Mouse (Mus musculus) frontal cortex, postnatal 10 days (tissue): ENCODE measurements around the gene Bhmt.

Experiments used
- DNase-seq, 2 experiments: peaks; one replicate each; pipeline ENCODE4 v3.0.0; 2022; ENCODE audit warnings: low spot score in 2 of 2, mixed read lengths in 1 of 2

Bhmt gene

DNA sequence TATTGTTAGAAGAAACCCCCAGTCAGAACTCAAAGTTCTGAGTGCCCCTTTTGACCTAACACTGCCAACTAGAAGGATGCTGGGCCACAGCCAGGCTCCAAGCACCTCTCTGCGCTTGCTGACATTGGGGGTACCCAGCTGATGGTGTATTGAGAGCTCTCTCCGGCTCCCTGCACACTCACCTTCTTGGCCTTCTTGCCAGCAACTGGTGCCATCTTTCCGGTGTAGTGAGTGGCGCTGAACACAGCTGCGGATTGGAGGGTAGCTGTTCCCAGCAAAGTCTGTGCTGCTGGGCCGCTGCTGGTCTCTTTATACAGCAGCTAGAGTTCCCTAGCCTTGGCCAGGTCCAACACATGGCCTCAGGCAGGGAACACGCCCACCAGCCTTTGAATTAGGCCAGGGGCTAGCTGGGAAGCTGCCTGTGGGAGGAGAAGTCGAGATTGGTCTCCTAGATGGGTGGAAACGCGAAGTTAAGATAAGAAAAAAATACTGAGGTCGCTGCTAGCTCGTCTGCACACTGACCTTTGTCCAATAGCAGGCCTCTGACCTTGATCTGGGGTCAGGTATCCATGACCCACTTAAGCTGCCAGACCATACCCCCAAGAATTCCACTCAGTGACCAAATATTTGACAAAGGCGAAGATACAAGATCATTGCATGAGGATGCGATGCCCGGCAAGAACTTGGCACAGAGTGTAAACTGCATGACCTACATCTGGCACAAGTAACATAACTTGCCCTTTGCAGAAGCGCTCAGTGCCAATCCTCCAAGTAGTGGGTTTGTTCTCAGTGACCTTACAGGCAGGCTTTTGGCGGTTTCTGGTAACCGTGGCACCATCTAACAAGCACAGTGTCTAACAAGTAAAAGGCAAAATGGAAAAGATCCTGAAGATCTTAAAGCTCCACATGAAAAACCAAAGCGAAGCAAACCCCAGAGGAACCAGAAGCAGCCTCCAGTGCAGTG lies at the start of gene Bhmt:
Gene Bhmt, minus strand, starts transcription at position 680 of the 964 bp plus-strand sequence.
- DNase-seq: no peak

DNA sequence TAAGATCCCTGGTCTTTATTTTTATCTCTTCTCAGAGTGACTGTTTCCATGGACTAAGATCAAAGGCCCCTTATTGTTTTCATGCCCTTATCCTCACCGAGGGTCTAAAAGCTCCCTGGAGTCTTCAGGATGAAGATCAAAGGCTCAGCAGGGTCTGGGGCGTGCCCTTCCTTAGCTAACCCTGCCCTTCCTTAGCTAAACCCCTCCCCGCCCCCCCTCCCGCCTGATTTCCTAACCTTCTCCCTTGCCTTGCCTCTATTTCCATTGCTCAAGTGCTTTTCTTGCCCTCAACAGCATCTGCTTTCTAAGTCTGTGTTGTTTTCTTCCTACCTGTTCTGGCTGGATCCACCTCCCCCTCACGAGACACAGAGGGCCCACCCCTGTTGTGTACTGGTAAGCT lies 49.6 kb upstream of the Bhmt start:
- DNase-seq: no peak

DNA sequence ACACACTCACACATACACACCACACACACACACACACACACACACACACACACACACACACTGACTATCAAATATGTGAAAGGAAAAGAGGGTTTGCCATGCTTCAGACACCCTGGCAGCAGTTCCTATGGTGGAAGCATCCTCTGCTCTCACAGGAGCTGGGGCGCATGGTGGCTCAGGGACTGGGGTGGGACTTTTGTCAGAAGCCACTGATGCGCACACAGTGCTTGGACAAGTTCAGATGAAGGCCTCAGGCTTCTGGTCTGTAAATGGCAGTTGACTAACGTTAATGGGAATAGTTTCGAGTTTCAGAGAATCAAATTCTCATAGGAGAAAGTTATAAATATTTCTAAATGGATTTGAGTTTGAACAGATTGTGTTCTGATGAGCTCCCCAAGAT lies 47.5 kb upstream of the Bhmt start:
- no peak for DNase-seq

DNA sequence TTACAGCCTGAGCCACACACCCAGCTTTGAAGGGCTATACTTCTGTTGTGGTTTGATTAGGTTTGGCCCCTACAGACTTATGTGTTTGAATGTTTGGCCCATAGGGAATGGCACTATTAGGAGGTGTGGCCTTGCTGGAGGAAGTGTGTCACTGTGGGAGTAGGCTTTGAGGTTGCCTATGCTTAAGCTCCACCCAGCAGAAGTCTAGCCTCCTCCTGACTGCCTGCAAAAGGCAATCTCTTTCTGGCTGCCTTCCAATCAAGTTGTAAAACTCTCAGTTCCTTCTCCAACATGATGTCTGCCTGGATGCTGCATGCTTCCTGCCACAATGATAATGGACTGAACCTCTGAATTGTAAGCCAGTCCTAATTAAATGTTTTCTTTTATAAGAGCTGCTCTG lies 45.6 kb upstream of the Bhmt start:
- no peak for DNase-seq

DNA sequence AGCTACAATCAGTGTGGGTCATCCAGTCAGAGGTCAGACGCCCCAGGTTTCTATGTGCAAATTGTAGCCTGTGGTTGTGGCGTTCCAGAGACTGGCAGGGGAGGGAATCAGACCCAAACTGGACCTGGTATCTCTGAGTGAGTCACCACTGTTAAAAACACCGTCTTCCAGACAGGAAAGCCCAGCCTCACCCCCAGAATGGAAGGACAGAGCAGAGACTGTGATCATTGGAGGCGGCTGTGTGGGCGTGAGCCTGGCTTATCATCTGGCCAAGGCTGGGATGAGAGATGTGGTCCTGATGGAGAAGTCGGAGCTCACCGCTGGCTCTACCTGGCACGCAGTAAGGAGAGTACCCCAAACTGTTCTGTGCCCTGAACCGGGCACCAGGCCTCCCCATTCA lies 39.1 kb upstream of the Bhmt start:
- DNase-seq: no peak

DNA sequence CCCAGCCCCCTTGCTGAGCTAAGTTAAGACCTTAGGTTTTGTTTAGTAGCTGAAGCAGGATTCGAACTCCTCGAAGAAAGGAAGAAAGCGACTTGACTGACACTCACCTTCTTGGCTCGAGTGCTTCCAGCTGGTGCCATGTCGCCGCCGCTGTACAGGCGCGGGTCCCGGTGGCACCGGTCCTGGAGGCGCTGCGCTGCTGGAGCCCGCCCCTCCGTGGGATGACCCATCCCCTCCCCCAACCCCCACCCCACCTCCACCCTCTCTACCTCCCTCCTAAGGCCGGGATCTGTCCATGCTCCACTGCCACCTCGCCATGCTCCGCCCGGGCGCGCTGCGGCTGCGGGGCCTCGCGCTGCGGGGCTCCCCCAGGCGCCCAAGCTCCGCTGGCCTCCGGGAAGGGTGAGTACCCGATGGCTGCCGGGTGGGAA lies 36.4 kb upstream of the Bhmt start, which contains the start of the genes Bhmt2 and Dmgdh:
Gene Bhmt2, minus strand, starts transcription at position 172 of the 431 bp plus-strand sequence.
Gene Dmgdh, plus strand, starts transcription at position 303 of the 431 bp plus-strand sequence.
- no peak for DNase-seq

DNA sequence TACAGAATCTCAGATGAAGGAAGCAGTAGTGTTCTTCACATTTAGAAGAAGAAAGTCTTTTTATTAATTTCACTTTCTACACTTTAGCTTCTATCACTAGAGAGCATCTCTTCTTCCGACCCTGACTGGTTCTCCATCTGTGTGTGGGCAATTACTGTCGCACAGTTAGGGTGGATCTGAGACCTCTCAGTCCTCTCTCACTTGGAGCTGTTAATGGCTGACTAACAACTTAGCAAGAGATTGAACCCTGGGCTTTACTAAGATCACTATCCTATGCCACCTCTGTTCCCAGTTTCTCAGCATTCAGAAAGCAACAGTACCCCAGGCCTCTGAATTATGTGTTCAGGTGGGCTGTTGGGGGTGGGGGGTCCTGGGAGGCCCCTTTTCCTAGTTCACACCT lies 35.5 kb upstream of the Bhmt start:
- no peak for DNase-seq

DNA sequence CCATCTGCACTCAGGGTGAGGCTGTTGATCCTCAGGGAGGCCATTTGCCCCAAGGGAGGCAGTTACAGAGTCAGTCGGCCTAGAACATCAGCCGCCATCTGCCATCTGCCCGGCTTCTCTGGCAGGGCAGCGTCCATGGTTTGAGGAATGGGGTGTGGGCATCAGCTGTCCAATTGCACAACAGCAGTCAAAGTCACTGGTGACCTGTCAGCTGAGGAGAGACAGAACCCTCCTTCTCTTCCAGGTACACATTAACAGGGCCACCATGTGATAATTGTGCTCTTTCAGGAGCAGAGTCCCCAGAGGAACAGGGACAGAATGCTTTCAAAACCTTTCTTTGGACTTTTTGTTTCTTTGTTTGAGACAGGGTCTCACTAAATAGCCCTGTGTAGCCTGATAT lies 34.6 kb upstream of the Bhmt start:
- no peak for DNase-seq

DNA sequence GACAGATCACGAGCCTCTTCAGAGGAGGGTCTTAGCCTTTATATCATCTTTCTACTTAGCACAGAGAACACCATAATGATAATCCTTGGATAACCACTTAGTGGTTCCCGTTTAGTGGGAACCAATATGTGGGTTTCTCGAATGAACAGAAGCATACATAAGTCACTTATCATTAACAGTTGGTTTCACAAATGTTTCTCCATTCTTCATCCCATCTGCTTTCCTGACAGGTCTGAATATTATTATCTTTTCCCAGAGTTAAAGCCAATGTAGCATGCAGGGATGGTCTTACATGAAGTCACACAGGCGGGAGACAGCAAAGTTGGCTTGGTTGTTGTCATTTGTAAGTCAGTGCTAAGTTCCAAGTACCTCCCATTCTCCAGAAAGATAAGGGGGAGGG lies 29.8 kb upstream of the Bhmt start:
- DNase-seq: no peak

DNA sequence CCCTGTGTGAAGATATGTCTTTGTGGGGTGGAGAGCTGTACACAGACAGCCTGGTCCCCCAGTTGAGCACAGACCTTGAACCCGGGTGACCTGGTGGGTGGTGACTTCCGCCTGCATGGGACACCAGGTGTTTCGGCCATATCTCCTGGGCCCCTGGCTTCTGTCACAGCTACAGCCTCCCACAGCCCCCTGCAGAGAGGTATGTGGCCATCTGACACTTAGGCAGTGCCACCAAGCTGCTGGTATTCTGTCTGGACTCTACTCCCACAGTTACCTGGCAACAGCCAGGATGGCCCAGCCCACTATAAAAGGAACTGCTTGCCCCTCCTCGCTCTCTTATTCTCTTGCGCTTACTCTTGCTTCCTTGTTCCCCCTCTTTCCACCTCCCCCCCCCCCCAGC lies 20.2 kb upstream of the Bhmt start:
- no peak for DNase-seq

DNA sequence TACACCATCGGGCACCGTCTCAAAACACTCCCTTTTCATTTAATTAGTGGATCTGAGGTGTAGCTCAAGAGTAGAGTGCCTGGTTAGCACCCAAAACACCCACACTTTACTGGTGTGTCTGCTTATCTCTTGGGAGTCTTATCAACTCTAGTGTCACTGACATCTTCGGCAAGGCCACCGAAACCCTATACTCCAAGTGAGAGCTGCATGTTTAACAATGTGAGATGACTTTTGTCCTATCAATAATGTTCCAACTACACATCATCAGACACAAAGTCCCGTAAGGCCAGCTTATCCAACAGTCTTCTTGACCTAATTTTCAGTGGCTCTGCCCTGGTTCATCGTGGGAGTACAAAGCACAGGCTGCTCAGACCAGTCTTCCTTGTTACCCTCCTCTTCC lies 15.6 kb upstream of the Bhmt start:
- DNase-seq: no peak

DNA sequence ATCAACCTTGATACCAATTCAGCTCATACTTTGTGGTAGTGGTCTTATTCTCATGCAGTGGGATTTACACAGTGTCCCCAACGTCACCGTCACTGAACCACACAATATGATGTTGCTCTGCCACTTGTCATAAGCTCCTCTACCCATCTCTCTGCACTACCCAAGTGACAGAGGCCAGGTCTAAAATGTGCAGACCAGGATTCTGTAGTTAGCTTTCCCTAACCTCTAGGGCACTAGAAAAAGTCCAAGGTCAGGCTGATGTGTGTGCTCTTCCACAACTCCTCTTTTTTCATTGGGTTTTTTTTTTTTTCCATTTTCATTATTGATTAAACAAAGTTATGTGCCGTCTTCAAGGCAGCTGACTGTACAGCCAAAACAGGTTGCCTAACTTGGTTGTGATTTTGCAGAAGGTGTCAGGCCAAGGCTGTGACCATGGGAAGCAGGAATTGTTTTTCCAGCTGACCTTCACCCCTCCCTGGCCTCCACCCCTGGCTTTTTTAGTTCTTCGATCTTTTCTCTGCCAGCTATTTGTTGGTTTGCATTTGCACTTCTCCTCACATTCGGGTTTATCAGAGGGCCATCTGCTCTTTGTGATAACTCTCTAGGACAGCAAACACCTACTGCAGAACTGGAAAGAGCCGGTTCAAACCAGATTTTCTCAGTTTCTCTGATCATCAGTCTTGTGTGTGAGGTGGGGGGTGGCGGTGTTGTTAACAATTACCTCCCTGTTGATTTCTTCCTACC lies 10.8 kb upstream of the Bhmt start:
- no peak for DNase-seq

DNA sequence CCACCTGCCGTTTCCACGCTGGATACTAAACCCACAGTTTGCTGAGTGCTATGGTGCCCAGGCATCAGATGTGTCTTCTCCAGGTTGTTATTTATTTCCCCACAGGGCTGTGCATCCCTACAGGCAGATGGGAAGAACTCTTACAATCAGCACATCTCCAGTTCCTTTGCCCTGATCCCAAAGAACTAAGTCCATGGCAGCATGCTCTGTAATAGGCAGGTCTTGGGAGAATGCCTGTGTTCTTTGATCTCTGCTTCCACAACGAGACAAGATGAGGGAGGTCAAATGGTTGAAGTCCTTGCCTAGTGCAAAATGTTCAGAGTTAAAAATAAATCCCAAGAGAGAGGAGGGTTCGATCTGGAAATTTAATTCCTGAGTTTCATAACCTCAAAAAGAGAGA lies 1.9 kb upstream of the Bhmt start:
- DNase-seq: no peak

DNA sequence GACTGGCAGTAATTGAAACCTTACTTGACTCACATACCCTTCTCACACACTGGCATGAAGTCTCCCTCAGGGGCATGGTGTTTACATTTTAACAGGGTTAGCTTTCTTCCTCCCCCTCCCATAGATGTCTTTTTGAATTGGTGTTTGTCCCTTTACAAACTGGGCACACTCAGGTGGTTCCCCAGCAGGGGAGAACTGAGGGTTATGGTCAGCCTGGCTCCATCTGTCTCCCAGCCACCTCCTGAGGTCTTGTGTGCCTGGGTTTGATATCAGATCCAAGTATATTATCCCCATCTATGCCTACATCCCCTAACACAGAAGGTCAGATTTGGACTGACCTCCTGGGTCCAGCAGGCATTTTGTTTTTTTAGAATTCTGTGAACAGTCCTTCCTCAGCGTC lies 1.2 kb downstream of the Bhmt start:
- no peak for DNase-seq

DNA sequence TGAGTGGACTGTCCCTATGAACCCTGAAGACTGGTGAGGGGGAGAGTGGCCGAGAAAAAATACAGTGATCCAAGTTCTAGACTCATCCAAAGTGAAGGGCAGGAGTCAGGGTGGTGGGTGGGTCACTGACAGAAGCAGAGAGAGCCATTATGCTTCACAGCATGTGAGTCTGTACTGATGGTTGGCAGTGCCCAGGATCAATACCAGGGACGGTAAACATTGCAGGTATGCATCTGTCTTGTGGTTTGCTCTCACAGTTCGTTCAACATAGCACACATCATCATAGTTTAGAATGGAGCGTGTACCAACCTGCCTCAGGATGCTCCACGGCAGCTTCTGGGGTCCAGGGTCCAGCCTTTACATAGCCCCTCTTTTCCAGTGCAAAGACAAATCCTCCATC lies 4.8 kb downstream of the Bhmt start:
- DNase-seq: no peak

DNA sequence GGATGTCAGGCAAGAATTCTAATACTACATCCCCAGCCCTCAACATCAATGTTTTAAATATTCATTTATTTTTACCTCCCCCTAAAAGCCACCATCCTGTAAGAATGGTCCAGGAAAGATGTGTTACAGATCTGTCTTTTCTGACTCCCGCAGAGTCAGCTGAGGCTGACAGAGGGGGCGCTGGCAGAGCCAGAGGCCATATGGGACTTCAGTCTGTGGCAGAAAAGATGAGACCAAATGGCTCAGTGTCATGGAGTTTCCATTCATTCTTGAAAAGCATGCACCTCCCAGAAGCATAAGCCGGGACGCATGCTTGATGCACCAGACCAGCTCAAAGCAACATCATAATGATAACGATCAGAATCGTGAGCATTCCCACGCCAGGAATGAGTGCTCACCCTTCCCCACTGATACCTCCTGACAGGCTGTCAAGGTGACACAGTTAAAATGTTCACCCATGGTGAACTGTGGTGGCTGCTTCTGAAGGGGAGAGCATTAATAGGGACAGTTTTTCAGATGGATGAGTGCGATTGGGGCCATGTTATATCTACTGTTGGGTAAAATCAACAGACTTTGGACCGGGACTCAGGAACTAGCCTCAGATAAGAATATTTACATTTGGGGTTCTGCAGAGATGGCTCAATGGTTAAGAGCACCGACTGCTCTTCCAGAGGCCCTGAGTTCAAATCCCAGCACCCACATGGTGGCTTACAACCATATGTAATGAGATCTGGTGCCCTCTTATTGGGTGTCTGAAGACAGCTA lies 6.6 kb downstream of the Bhmt start:
- DNase-seq: no peak

DNA sequence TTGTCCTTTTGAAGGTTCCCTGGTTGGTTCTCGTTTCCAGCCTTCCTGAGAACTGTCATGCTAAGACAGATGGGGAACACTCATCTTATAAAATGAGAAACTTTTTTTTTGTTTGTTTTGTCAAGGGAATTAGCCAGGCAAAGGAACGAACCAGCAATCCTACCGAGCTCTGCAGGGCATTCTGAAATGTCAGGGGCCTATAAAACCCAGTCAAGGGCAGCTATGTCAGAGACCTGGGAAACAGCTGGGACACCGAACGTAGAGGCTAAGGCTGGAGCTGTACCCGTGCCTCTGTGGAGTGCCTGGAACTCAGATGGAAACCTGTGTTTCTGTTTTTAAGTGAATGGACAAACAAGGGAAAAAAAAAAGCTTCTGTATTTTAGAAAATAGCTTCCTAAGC lies 8.9 kb downstream of the Bhmt start:
- no peak for DNase-seq

DNA sequence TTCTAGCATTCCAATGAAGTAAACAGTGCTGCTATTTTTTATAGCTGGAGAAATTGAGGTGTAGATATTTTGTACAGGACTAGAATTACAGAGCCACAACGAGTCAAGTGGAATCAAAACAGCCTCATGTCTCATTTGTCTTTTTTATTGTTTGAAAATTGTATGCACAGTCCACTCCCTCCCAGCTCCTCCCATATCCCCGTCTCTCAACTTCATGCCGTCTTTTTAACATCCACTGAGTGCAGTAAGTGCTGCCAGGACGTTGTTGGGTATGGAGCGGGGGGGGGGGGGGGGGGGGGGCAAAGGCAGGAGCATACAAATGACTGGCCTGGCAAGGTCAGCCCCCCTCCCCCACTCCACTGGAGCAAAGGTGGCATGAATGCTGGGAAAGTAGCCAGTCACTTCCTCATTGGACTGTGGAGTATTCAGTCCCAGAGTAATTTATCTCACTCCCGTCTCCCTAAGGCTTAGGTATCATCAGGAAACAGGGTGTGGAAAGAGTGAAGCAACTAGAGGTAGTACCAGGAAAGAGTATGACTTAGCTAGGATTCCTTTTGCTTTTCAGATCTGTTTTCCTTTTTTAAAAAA lies 23.3 kb downstream of the Bhmt start:
- no peak for DNase-seq

DNA sequence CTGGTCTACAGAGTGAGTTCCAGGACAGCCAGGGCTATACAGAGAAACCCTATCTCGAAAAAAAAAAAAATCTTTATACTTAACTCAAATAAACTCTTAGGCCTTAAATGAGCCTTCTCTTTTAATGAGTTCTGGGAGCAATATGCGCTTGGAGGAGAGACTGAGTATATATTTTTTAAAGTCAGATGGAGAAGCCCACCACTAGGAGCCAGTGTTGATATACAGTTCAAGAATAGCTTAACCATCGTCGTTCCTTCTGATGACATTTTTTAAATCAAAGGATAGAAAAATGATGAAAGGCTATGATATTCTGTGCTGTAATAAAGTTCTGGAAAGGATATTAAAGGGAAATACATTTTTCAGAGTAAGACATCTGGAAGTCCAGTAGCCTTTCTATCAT lies 24.0 kb downstream of the Bhmt start:
- no peak for DNase-seq

DNA sequence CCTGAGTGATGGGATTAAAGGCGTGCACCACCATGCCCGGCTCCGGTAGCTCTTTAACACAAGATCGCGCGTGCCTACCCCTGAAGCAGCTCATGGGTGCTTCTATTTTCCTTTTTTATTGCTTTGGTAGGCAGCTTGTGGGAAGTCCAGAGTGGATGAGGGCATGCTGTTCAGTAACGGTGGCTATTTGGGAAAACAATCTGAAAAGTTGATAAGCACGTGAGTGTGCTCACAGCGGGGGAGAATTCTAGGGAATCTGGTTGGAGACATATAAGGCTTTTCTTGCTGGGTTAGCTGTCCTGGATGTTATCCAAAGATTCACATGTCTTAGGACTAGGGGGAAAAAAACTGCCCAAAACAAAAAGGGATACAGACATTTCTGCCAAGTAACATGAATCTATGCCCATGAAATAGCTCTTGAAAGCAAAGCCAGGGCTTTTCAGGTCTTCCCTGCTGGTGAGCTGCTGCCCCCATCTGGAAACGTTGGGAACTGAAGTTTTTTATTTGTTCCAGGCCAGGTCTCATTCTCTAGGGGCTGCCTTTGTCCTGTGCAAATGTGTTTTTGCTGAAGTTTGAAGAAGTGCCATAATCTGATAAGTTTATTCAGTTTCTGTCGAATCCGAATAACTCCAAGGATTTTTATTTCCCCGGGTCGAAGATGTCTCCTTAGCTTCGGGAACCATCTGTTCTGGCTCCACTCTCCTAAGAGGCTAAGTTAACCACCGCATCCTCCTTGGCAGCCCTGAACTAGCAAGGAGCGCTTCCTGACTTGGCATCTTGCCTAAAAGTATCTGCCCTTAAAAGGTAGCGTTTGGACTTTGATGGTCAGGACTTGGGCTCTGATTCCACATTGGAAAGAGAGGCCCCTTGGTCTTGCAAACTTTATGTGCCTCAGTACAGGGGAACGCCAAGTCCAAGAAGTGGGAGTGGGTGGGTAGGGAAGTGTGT lies 24.8 kb downstream of the Bhmt start:
- DNase-seq: peak; percentile 50 to 74

DNA sequence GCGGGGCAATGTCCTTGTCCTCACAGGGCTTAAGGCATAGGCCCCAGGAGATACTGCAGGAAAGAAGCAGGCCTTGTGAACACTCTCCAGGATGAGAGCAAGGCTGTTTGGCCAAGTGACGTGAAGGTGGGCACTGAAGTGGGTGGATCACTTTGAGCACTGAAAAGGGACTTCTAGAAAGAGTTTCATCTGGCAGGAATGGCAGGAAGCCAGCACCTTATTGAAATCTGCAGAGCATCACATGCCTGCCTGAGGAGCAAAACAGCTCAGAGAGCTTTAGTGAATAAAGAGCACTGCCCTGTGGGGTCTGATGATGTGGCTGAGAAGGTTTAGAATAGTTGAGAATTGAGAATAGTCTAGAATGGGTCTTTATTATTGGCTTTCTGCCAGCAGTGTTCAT lies 29.3 kb downstream of the Bhmt start:
- no peak for DNase-seq
